Mouse (Mus musculus) layer of hippocampus, adult 18-20 months (tissue): ENCODE results near the gene Unc5b. TPM values are rescaled to one million over a fixed set of nuclear protein-coding genes. Genes with fewer than 3 reads are reported as not detected.
A peak's percentile ranks its signal among the peaks of the same experiment; 100 is the strongest.
"Not testable (repeated sequence)": the region's sequence is repeated elsewhere in the genome, so short reads cannot be mapped to it uniquely, and the experiment has no call there.

Source experiments
- DNase-seq, 2 experiments: peaks; one replicate each; pipeline ENCODE4 v3.0.0; 2022; ENCODE audit warnings: low spot score in 2 of 2
- long read RNA-seq: library from polyadenylated mRNA; stranded (forward); transcript quantifications from one replicate; pipeline ENCODE4 v2.0.0, GENCODE M21; 2021
- total RNA-seq, 2 experiments: library from RNA; stranded (reverse); gene quantifications; 2 replicates each; pipeline ENCODE4 v1.2.3; 2021

Unc5b gene
- 10 to 100 TPM; 15.0 to 15.6 TPM for total RNA-seq
- long read RNA-seq, partial matches to known transcripts = 0 of 4 reads
- long read RNA-seq, other reads (novel, unspliced or antisense) = 4 of 4 reads

- peak; percentile 78 to 89 for DNase-seq
Measured at GRCm38 (mm10) chr10:60831379-60831778, at the start of gene Unc5b. Gene Unc5b, minus strand, starts transcription at chr10:60831581.

GRCm38 (mm10) chr10:60879817-60880216 is 48.4 kb upstream of the Unc5b start:
- DNase-seq = no peak

- no peak for DNase-seq
Measured at GRCm38 (mm10) chr10:60877075-60877474, 45.7 kb upstream of the Unc5b start.

GRCm38 (mm10) chr10:60875011-60875410 is 43.6 kb upstream of the Unc5b start:
- no peak for DNase-seq

GRCm38 (mm10) chr10:60863318-60863717 is 31.9 kb upstream of the Unc5b start:
- DNase-seq = no peak

- DNase-seq = no peak
Measured at GRCm38 (mm10) chr10:60862477-60863293, 31.3 kb upstream of the Unc5b start.

GRCm38 (mm10) chr10:60845271-60845670 is 13.9 kb upstream of the Unc5b start:
- not testable (repeated sequence) for DNase-seq

GRCm38 (mm10) chr10:60838816-60839215 is 7.4 kb upstream of the Unc5b start:
- no peak for DNase-seq

- DNase-seq = peak; percentile 61 to 83
Measured at GRCm38 (mm10) chr10:60834949-60835348, 3.6 kb upstream of the Unc5b start.

GRCm38 (mm10) chr10:60832664-60833173 is 1.3 kb upstream of the Unc5b start:
- DNase-seq = no peak

GRCm38 (mm10) chr10:60830556-60831350 is 628 bp downstream of the Unc5b start:
- no peak for DNase-seq

GRCm38 (mm10) chr10:60830000-60830399 is 1.4 kb downstream of the Unc5b start:
- DNase-seq = no peak

GRCm38 (mm10) chr10:60829071-60829470 is 2.3 kb downstream of the Unc5b start:
- DNase-seq = no peak

- DNase-seq = no peak
Measured at GRCm38 (mm10) chr10:60827901-60828670, 3.3 kb downstream of the Unc5b start.

- DNase-seq = peak in 1 of 2 experiments; percentile 63
Measured at GRCm38 (mm10) chr10:60827266-60827665, 4.1 kb downstream of the Unc5b start.

- DNase-seq = peak in 1 of 2 experiments; percentile 53
Measured at GRCm38 (mm10) chr10:60826461-60827237, 4.7 kb downstream of the Unc5b start.

GRCm38 (mm10) chr10:60825955-60826354 is 5.4 kb downstream of the Unc5b start:
- DNase-seq = no peak

- no peak for DNase-seq
Measured at GRCm38 (mm10) chr10:60823744-60824143, 7.6 kb downstream of the Unc5b start.

- no peak for DNase-seq
Measured at GRCm38 (mm10) chr10:60822641-60823425, 8.5 kb downstream of the Unc5b start.
